Mouse (Mus musculus) lung, adult 2 months (tissue): ENCODE measurements around the gene Pik3r5.

ENCODE experiments used
- CTCF ChIP-seq: fragments of 200-500 bp; IDR thresholded peaks from 2 replicates; pipeline ENCODE4 v1.5.1; 2011; ENCODE audit warnings: mild to moderate bottlenecking, low read length, control low read depth; ENCODE audit not compliant: insufficient read depth
- POLR2A ChIP-seq: fragments of 200-500 bp; IDR thresholded peaks from 2 replicates; pipeline ENCODE4 v1.6.1; 2011; ENCODE audit warnings: low read depth, mild to moderate bottlenecking, control low read depth, low read length, borderline replicate concordance; ENCODE audit errors: extremely low read depth

DNA sequence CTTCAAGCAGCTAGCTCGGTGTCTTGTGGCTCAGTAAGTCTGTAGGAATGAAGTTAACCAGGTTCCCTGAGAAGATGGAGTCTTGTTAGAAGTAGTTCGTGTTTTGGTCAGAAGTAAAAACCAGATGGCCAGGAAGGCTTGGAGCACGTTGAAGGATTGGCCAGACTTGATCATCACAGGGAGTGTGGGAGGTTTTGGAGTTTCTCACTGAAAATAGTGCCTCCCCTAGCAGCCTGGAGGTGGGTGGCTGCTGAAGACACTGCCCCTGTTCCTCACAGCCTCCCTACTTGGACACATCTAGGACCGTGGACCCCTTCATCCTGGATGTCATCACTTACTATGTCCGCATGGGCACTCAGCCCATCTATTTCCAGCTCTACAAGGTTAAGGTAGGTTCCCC lies 107.7 kb downstream of the Pik3r5 start:
- TF ChIP-seq CTCF, result no peak
- TF ChIP-seq POLR2A, result no peak
